Mouse (Mus musculus): ENCODE data around the gene Ffar2. TPM values are rescaled to one million over a fixed set of nuclear protein-coding genes. Genes with fewer than 3 reads are reported as not detected.
A peak's percentile ranks its signal among the peaks of the same experiment; 100 is the strongest.

The Ffar2 gene
- under 1 TPM in 2 of 26 experiments, not detected in 24; 0.25 to 0.36 TPM for total RNA-seq (2018; cell fraction: chromatin; rRNA removed)
- total RNA-seq (2018; cell fraction: cytosol; rRNA removed) = under 1 TPM in 22 of 26 experiments, not detected in 4; 0.09 to 0.60 (median 0.24) TPM
- total RNA-seq (2018; cell fraction: nucleus; rRNA removed) = under 1 TPM in 5 of 26 experiments, not detected in 21; 0.29 to 0.99 (median 0.69) TPM
- polyA plus RNA-seq (2018) = 0.10 TPM in 1 of 3 replicates, not detected in the others

DNA sequence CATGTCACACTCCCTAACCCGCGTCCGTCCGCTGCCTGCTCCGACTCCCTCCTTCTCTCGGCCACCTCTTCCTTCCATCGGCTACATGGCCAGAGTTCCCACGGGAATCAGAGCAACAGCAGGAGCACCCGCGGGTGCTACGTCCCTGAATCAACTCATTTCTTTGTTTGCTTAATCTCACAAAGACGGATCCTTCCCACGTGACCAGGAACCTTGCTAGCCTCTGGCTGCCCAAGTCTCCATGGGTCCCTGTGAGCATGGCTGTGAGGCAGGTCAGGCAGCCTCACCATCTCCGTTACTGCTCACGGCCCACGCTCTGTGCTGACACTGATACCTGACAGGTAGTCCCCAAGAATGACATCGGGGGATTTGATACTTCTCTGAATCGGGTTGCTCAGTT lies at the start of gene Ffar2:
Ffar2 (minus strand) TSS at position 101 of the 400 bp plus-strand sequence.
- H3K27ac ChIP-seq = no peak within 1 kb of the TSS
- H3K36me3 ChIP-seq (ENCODE audit: inconsistent target) = no peaks in the 10 kb centered on the region
- no peak within 1 kb of the TSS for H3K4me3 ChIP-seq (ENCODE audit: inconsistent target)
- WGBS (ENCODE audit: missing documents) = 97% methylated on average over 15 of the region's 18 CpGs
- no peaks in the 10 kb centered on the region for H3K79me2 ChIP-seq (ENCODE audit: inconsistent target)

DNA sequence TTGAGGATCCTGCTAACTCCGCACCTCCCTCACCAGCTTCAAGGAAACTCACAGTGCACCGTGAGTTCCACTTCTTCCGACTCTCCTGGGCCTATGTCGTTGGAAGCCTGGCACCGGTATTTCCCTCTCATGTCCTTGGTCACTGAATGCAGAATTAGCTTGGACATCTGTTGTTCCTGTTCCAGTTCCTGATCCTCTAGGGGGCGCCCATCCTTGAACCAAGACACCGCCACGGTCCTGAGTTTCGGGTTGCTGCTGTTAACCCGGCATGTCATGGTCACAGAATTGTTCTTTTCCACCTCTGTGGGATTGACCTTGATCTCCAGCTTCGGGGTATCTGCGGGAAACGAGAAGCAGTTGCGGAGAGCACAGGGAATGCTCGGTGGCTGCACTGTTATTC lies 49.5 kb upstream of the Ffar2 start:
- Histone ChIP-seq H3K79me2 (ENCODE audit: inconsistent target) (no peaks in the 10 kb centered on the region), H3K27ac (no peak overlapping the region), H3K4me3 (ENCODE audit: inconsistent target) (no peak overlapping the region), H3K36me3 (ENCODE audit: inconsistent target) (no peaks in the 10 kb centered on the region)
- WGBS (ENCODE audit: missing documents) = 18% methylated on average over 15 of the region's 15 CpGs

DNA sequence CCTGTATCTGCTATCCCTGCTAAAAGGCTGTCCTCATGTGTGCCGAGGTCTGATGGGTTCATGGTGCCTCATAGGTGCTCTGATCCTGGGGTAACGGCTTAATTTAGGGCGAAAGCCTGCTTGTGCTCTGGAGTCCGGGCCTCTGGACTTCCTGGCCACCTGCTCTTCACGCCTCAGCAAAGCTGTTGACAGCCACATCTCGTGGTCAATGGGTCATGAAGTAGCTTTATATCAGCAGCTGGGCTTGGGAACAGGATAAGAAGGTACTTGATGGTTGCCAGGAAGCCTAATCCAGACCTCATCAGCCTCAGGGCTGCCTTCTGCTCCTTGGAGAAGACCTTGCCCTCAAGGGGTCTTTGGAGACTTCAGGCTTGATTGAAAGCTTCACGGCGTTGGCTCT lies 39.8 kb upstream of the Ffar2 start:
- 72% methylated on average over 8 of the region's 8 CpGs for WGBS (ENCODE audit: missing documents)
- H3K27ac ChIP-seq = no peak overlapping the region

DNA sequence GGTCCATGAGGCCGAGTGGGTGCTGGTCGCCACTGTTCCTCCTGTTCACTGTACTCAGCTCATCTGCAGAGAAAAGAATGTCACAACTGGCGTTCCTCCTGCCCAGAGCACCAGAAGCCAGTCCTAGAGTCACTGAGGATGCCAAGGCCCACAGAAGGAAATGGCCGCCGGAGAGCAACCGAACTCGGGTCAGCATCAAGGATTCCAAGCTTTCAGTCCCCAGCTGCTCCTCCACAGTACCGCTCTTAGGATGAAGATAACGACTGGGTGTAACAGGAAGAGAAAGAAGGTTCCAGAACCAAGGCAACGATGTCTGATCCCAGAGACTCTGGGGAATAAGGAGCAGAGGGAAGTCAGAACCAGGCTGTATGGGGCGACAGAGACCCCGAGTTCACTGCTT lies 37.9 kb upstream of the Ffar2 start, which contains the start of gene Ffar1:
Ffar1 (minus strand) TSS at position 101 of the 400 bp plus-strand sequence.
- WGBS (ENCODE audit: missing documents) = 94% methylated on average over 12 of the region's 12 CpGs
- Histone ChIP-seq H3K79me2 (ENCODE audit: inconsistent target) (no peaks in the 10 kb centered on the region), H3K27ac (no peak within 1 kb of the TSS), H3K36me3 (ENCODE audit: inconsistent target) (no peaks in the 10 kb centered on the region), H3K4me3 (ENCODE audit: inconsistent target) (no peak within 1 kb of the TSS)

More for the DNA sequence above, 39.8 kb upstream of the Ffar2 start:
- H3K79me2 ChIP-seq (ENCODE audit: inconsistent target) = no peaks in the 10 kb centered on the region
- no peaks in the 10 kb centered on the region for H3K36me3 ChIP-seq (ENCODE audit: inconsistent target)
- no peak overlapping the region for H3K4me3 ChIP-seq (ENCODE audit: inconsistent target)

DNA sequence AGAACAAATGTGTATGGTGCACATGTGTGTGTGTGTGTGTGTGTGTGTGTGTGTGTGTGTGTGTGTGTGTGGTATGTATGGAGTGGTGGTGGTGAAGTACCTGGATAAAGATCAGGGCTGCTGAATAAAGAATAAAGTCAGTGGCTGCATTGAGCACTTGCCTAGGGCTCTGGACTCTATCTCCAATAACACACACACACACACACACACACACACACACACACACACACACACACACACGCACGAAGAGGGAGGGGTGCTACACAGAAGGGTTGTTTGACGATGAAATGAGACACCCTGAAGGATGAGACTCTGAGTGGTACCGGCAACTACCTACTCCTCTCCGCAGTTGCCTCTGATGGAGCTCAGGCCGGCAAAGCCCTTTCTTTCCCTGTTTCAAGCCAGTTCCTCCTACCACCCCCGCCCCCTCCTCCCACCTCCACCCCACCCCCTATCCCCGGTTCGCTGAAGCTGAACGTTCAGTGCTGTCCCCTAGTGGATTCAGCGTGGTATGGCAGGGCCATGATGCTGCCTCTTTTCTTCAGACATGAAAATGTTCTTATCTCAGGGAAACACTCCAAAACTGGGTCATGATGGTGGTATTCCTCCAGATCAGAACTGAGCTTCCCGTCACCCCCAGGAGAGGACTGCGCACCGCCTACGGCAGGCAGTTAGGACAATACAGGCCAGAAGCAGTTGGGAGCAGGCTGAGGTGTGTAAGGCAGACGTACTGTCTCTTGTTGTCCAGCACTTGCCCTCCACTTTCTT lies 36.2 kb upstream of the Ffar2 start:
- no peak overlapping the region for H3K27ac ChIP-seq
- 11% methylated on average over 9 of the region's 16 CpGs for WGBS (ENCODE audit: missing documents)
- no peak overlapping the region for H3K4me3 ChIP-seq (ENCODE audit: inconsistent target)
- H3K79me2 ChIP-seq (ENCODE audit: inconsistent target) = no peaks in the 10 kb centered on the region
- no peaks in the 10 kb centered on the region for H3K36me3 ChIP-seq (ENCODE audit: inconsistent target)

DNA sequence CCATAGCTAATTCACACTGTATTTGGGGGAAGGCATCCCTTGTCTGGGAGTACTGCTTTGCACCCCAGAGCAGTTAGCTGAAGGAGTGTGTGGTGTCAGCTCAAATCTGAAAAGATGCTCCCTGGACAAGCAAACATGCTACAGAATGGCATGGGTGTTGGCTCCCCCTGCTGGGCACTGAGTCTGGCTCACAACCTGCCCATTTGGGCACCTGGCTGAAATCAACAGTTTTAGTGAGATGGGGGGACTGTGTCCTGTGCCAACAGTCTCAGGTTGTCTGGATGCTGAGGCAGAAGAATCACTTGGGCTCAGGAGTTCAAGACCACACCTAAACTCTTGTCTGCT lies 35.7 kb upstream of the Ffar2 start:
- Histone ChIP-seq H3K27ac (no peak overlapping the region), H3K36me3 (ENCODE audit: inconsistent target) (no peaks in the 10 kb centered on the region), H3K4me3 (ENCODE audit: inconsistent target) (no peak overlapping the region), H3K79me2 (ENCODE audit: inconsistent target) (no peaks in the 10 kb centered on the region)

DNA sequence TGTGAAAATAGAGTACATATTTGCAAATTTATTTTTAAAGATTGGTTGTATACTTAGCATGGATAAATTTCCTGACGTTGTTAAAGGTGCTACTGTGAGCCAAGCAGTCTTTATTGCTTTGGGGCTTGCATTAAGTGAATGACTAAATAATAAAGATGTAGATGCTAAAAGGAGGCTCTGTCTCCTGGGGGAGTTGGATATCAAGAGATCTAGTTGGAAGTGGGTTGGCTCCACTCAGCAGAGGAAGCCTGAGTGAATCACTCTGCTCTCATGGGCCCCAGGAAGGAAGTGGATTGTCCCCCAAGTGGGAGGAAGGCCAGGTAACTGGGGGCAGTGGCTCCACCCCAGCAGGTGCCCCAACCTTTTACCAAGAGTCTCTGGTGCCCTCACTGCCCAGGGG lies 34.2 kb upstream of the Ffar2 start:
- no peak overlapping the region for H3K4me3 ChIP-seq (ENCODE audit: inconsistent target)
- no peaks in the 10 kb centered on the region for H3K36me3 ChIP-seq (ENCODE audit: inconsistent target)
- 70% methylated on average over 1 of the region's 1 CpGs for WGBS (ENCODE audit: missing documents)
- no peaks in the 10 kb centered on the region for H3K79me2 ChIP-seq (ENCODE audit: inconsistent target)
- H3K27ac ChIP-seq = no peak overlapping the region

DNA sequence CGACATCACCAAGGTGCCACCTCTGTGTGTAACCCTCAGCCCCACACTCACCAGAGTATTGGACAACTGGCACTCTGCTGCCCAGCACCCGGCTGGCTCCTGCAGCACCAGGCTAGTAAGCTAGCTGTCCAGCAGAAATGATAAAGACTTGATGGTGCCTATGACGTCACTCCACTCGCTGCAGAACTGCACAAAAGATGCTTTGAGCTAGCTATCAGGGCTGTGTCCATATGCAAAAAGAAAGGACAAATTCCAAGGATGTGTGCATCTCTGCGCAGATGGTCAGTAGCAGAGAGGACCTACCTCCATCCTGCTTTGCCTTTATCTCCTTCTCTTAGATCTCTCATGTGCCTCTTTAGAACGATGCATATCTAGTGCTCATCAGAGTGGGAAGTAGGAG lies 32.5 kb upstream of the Ffar2 start, which contains the start of gene Ffar3:
Ffar3 (minus strand) TSS at position 101 of the 400 bp plus-strand sequence.
- Histone ChIP-seq H3K4me3 (ENCODE audit: inconsistent target) (no peak within 1 kb of the TSS), H3K27ac (no peak within 1 kb of the TSS), H3K79me2 (ENCODE audit: inconsistent target) (no peaks in the 10 kb centered on the region), H3K36me3 (ENCODE audit: inconsistent target) (no peaks in the 10 kb centered on the region)
- 89% methylated on average over 6 of the region's 6 CpGs for WGBS (ENCODE audit: missing documents)

DNA sequence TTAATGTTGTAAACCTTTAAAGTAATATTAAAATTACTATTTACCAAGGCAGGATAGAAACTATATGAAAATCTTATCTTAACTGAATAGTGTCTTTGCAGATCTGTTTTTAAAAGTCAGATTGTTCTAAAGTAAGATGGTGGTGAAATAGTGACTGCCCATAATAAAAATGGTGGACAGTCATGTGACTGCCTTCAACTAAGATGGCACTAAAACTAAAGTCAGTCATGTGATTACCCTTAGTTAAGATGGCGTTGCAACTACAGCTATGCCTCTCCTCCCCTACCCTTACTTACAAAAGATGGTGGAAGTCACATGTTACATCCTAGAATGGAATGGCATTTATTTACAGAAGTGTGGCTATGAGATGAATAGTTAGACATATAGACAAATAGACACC lies 27.8 kb upstream of the Ffar2 start:
- no peak overlapping the region for H3K4me3 ChIP-seq (ENCODE audit: inconsistent target)
- H3K79me2 ChIP-seq (ENCODE audit: inconsistent target) = no peaks in the 10 kb centered on the region
- 100% methylated on average over 1 of the region's 1 CpGs for WGBS (ENCODE audit: missing documents)
- no peak overlapping the region for H3K27ac ChIP-seq
- H3K36me3 ChIP-seq (ENCODE audit: inconsistent target) = no peaks in the 10 kb centered on the region

DNA sequence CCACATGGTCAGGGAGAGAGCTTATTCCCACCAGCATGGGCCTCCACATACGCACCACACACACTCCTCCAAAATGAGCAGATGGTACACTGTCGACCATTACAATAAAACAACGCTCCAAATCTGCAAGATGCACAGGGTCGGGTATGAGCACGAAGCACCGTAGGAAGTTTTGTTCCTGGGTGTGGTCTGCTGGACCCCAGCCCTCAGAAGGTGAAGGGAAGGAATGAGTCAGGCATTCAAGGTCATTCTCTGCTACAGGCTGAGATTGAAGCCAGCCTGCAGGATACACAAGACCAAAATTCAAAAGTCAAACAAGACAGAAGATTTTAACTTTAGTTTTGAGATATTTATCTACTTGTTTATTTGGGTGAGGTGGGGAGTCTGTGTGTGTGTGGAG lies 24.4 kb upstream of the Ffar2 start:
- WGBS (ENCODE audit: missing documents) = 96% methylated on average over 6 of the region's 6 CpGs
- Histone ChIP-seq H3K27ac (no peak overlapping the region), H3K36me3 (ENCODE audit: inconsistent target) (no peaks in the 10 kb centered on the region), H3K79me2 (ENCODE audit: inconsistent target) (no peaks in the 10 kb centered on the region), H3K4me3 (ENCODE audit: inconsistent target) (no peak overlapping the region)

DNA sequence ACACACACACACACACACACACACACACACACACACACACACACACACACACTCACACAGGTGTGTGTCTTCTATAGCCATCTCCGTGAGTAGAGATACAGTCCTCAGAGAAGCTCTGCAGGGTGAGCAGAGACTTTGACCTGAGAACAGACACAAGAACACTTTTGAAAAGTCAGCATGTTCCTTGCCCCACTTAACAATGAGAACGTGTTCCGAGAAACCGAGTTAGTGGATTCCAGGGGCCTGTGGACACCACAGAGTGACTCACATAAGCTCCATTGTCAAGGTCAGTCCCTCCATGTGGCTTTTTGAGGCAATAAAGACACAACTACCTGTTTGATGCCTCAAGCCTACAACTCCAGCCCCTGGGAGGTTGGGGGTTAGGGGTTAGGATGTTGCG lies 23.8 kb upstream of the Ffar2 start:
- WGBS (ENCODE audit: missing documents) = 83% methylated on average over 4 of the region's 5 CpGs
- Histone ChIP-seq H3K27ac (no peak overlapping the region), H3K79me2 (ENCODE audit: inconsistent target) (no peaks in the 10 kb centered on the region), H3K36me3 (ENCODE audit: inconsistent target) (no peaks in the 10 kb centered on the region), H3K4me3 (ENCODE audit: inconsistent target) (no peak overlapping the region)

DNA sequence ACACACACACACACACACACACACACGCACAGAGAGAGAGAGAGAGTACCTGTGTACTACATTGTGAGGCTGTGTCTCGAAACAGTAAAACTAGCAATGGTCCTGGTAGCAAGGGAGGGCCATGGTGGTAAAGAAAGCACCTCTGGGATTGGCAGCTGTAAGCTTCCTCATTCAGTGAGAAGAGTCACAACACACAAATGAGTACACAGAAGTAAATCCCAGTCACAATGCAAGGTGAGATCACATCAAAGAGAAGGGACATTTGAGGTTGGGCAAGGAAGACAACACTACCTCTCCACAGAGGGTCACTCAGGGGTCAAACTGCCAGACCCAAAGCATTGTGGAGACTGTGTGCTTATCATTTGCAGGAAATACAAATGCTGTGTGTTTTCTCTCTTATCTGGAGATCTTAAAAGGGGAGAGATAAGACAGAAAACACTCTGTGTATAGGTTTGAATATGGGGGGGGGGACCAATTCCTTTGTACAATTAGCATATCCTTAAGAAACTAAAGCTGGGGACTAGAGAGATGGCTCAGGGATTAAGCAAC lies 23.0 kb upstream of the Ffar2 start:
- no peak overlapping the region for H3K4me3 ChIP-seq (ENCODE audit: inconsistent target)
- H3K79me2 ChIP-seq (ENCODE audit: inconsistent target) = no peaks in the 10 kb centered on the region
- H3K36me3 ChIP-seq (ENCODE audit: inconsistent target) = no peaks in the 10 kb centered on the region
- 61% methylated on average over 2 of the region's 2 CpGs for WGBS (ENCODE audit: missing documents)
- no peak overlapping the region for H3K27ac ChIP-seq

DNA sequence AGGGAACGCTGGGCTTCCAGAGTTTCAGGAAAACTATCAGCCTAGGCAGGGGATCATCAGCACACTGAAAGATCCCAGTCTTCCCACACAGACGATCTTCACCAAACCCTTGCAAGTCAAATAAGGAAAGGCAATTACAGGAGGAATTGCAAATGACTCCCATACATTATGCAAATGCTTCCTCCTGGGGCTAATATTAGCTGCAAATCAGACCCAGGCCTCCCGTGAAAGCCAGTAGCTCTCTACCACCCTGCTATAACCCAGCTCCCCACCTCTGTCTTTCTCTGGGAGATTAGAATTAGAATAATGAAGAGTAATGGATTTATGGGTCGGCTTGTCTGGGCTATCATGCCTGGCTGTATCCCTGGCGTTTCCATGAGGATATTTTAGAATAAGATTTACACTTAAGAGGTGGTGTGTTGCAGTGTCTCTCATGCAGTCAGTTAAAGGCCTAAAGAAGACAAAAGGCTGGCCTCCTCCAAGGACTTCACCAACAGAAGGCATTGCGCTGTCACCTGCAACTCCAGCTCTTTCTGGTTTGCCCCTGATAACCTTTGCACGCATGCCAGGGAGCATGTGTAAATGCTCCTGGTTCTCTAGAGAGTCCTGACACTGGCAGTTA lies 21.2 kb upstream of the Ffar2 start:
- H3K79me2 ChIP-seq (ENCODE audit: inconsistent target) = no peaks in the 10 kb centered on the region
- no peaks in the 10 kb centered on the region for H3K36me3 ChIP-seq (ENCODE audit: inconsistent target)
- no peak overlapping the region for H3K27ac ChIP-seq
- no peak overlapping the region for H3K4me3 ChIP-seq (ENCODE audit: inconsistent target)
- 77% methylated on average over 7 of the region's 7 CpGs for WGBS (ENCODE audit: missing documents)

DNA sequence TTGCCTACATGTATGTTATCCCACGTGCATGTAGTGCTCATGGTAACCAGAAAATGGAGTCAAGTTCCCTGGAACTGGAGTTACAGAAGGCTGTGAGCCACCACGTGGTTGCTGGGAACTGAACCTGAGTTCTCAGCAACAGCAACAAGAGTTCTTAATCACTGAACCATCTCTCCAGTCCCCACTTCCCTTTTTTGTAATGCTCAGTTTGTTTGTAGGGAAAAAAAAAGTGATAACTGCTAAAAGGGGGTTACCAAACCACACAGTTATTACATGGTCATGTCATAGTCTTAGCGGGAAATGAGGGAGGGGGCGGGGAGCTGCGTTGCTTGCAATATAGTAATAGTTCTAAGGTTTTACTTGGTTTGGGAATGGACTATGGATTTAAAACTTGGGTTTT lies 18.5 kb upstream of the Ffar2 start:
- Histone ChIP-seq H3K79me2 (ENCODE audit: inconsistent target) (no peaks in the 10 kb centered on the region), H3K4me3 (ENCODE audit: inconsistent target) (no peak overlapping the region), H3K36me3 (ENCODE audit: inconsistent target) (no peaks in the 10 kb centered on the region), H3K27ac (0 out of 2 replicates have a peak overlapping the region, but pooled peaks have one; percentile 2)
- WGBS (ENCODE audit: missing documents) = 1% methylated on average over 5 of the region's 5 CpGs

DNA sequence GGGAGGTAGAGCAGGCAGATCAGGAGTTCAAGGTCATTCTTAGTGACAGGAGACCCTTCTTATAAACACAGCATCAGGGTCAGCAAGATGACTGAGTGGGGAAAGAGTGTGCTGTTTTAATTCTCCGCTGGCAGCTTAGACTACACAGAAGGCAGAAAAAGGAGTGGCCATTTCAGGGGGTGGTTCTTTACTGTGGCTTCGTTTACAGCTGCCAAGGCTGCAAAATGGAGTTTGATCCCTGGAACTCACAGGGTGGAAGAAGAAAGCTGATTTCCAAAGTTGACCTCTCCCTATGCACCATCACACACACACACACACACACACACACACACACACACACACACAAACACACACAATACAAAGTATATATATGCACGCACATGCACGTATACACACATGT lies 17.8 kb upstream of the Ffar2 start:
- Histone ChIP-seq H3K79me2 (ENCODE audit: inconsistent target) (no peaks in the 10 kb centered on the region), H3K4me3 (ENCODE audit: inconsistent target) (no peak overlapping the region), H3K36me3 (ENCODE audit: inconsistent target) (no peaks in the 10 kb centered on the region), H3K27ac (no peak overlapping the region)
- WGBS (ENCODE audit: missing documents) = 88% methylated on average over 4 of the region's 4 CpGs
